Mouse (Mus musculus): ENCODE measurements around the gene Gss. TPM values are rescaled to one million over a fixed set of nuclear protein-coding genes. Genes with fewer than 3 reads are reported as not detected.
"Not testable (repeated sequence)": the region's sequence is repeated elsewhere in the genome, so short reads cannot be mapped to it uniquely, and the experiment has no call there.

Gss gene
- polyA plus RNA-seq, 1 experiment from 2014 or later, result 28.0 TPM

- Histone ChIP-seq H3K27me3 (no peaks in the 10 kb centered on the region), H3K27ac (no peak overlapping the region), H3K9me3 (no peaks in the 10 kb centered on the region), H3K4me1 (no peaks in the 10 kb centered on the region), H3K9ac (no peak overlapping the region), H3K4me2 (replicated peaks) (no peak overlapping the region), H3K36me3 (no peaks in the 10 kb centered on the region), H3K4me3 (no peak overlapping the region)
- ATAC-seq (ENCODE audit: insufficient number of reproducible peaks, insufficient read depth, low FRiP score, low TSS enrichment), result no peak
- 90% methylated on average over 9 of the region's 9 CpGs for WGBS
These were observed 19.6 kb downstream of the Gss start for GRCm38 (mm10) chr2:155573001-155573400.

- H3K36me3 ChIP-seq, result peaks cover 4% of the 10 kb centered on the region; the same call in 1 of the 2 replicates
- no peaks in the 10 kb centered on the region for H3K4me1 ChIP-seq
- H3K27me3 ChIP-seq, result no peaks in the 10 kb centered on the region
- H3K27ac ChIP-seq, result no peak overlapping the region
- H3K4me2 ChIP-seq (replicated peaks), result no peak overlapping the region
- H3K4me3 ChIP-seq, result no peak overlapping the region
- 37% methylated on average over 3 of the region's 3 CpGs for WGBS
- ATAC-seq (ENCODE audit: insufficient number of reproducible peaks, insufficient read depth, low FRiP score, low TSS enrichment), result no peak
- no peaks in the 10 kb centered on the region for H3K9me3 ChIP-seq
- H3K9ac ChIP-seq, result no peak overlapping the region
These were observed 23.3 kb downstream of the Gss start for GRCm38 (mm10) chr2:155569223-155569807.

GRCm38 (mm10) chr2:155567751-155568150 lies 24.9 kb downstream of the Gss start:
- H3K27ac ChIP-seq, result no peak overlapping the region
- H3K9ac ChIP-seq, result no peak overlapping the region
- H3K36me3 ChIP-seq, result peaks cover 4% of the 10 kb centered on the region; the same call in 1 of the 2 replicates
- H3K4me1 ChIP-seq, result no peaks in the 10 kb centered on the region
- ATAC-seq (ENCODE audit: insufficient number of reproducible peaks, insufficient read depth, low FRiP score, low TSS enrichment), result no peak
- H3K27me3 ChIP-seq, result no peaks in the 10 kb centered on the region
- H3K4me2 ChIP-seq (replicated peaks), result no peak overlapping the region
- no peak overlapping the region for H3K4me3 ChIP-seq
- no peaks in the 10 kb centered on the region for H3K9me3 ChIP-seq
- WGBS, result 88% methylated on average over 5 of the region's 5 CpGs

GRCm38 (mm10) chr2:155562934-155563333 lies 29.7 kb downstream of the Gss start:
- H3K4me2 ChIP-seq (replicated peaks), result no peak overlapping the region
- ATAC-seq (ENCODE audit: insufficient number of reproducible peaks, insufficient read depth, low FRiP score, low TSS enrichment), result no peak
- H3K4me3 ChIP-seq, result no peak overlapping the region
- no peak overlapping the region for H3K9ac ChIP-seq
- no peaks in the 10 kb centered on the region for H3K4me1 ChIP-seq
- no peaks in the 10 kb centered on the region for H3K9me3 ChIP-seq
- peaks cover 9% of the 10 kb centered on the region; the same call in 1 of the 2 replicates for H3K36me3 ChIP-seq
- WGBS, result 73% methylated on average over 4 of the region's 4 CpGs
- no peak overlapping the region for H3K27ac ChIP-seq
- H3K27me3 ChIP-seq, result no peaks in the 10 kb centered on the region

GRCm38 (mm10) chr2:155562209-155562608 lies 30.4 kb downstream of the Gss start:
- no peak for ATAC-seq (ENCODE audit: insufficient number of reproducible peaks, insufficient read depth, low FRiP score, low TSS enrichment)
- Histone ChIP-seq H3K4me2 (replicated peaks) (no peak overlapping the region), H3K36me3 (peaks cover 5% of the 10 kb centered on the region; the same call in 1 of the 2 replicates), H3K27me3 (no peaks in the 10 kb centered on the region), H3K4me1 (no peaks in the 10 kb centered on the region), H3K4me3 (no peak overlapping the region), H3K27ac (no peak overlapping the region), H3K9ac (no peak overlapping the region), H3K9me3 (no peaks in the 10 kb centered on the region)
- 49% methylated on average over 1 of the region's 1 CpGs for WGBS

GRCm38 (mm10) chr2:155554426-155554985 lies 38.1 kb downstream of the Gss start:
- H3K27ac ChIP-seq, result no peak overlapping the region
- no peak overlapping the region for H3K4me2 ChIP-seq (replicated peaks)
- H3K27me3 ChIP-seq, result no peaks in the 10 kb centered on the region; the same call in 1 of the 2 replicates
- H3K9me3 ChIP-seq, result no peaks in the 10 kb centered on the region
- no peak overlapping the region for H3K9ac ChIP-seq
- no peaks in the 10 kb centered on the region for H3K36me3 ChIP-seq
- no peaks in the 10 kb centered on the region for H3K4me1 ChIP-seq
- WGBS, result 87% methylated on average over 2 of the region's 2 CpGs
- no peak overlapping the region for H3K4me3 ChIP-seq
- ATAC-seq (ENCODE audit: insufficient number of reproducible peaks, insufficient read depth, low FRiP score, low TSS enrichment), result no peak

- H3K9ac ChIP-seq, result no peak overlapping the region
- no peaks in the 10 kb centered on the region for H3K4me1 ChIP-seq
- H3K4me2 ChIP-seq (replicated peaks), result no peak overlapping the region
- no peaks in the 10 kb centered on the region for H3K36me3 ChIP-seq
- H3K4me3 ChIP-seq, result no peak overlapping the region
- H3K27me3 ChIP-seq, result no peaks in the 10 kb centered on the region; the same call in 1 of the 2 replicates
- no peak overlapping the region for H3K27ac ChIP-seq
- ATAC-seq (ENCODE audit: insufficient number of reproducible peaks, insufficient read depth, low FRiP score, low TSS enrichment), result no peak
- H3K9me3 ChIP-seq, result no peaks in the 10 kb centered on the region
These were observed 39.7 kb downstream of the Gss start for GRCm38 (mm10) chr2:155552949-155553354.

GRCm38 (mm10) chr2:155552336-155552735 lies 40.3 kb downstream of the Gss start:
- Histone ChIP-seq H3K9ac (no peak overlapping the region), H3K36me3 (no peaks in the 10 kb centered on the region), H3K27me3 (no peaks in the 10 kb centered on the region; the same call in 1 of the 2 replicates), H3K4me2 (replicated peaks) (no peak overlapping the region), H3K4me3 (no peak overlapping the region), H3K27ac (no peak overlapping the region), H3K9me3 (no peaks in the 10 kb centered on the region), H3K4me1 (no peaks in the 10 kb centered on the region)
- ATAC-seq (ENCODE audit: insufficient number of reproducible peaks, insufficient read depth, low FRiP score, low TSS enrichment), result no peak

GRCm38 (mm10) chr2:155546955-155547354 lies 45.7 kb downstream of the Gss start:
- Histone ChIP-seq H3K27ac (no peak overlapping the region), H3K4me2 (replicated peaks) (no peak overlapping the region), H3K9me3 (no peaks in the 10 kb centered on the region), H3K4me3 (no peak overlapping the region), H3K9ac (no peak overlapping the region), H3K27me3 (no peaks in the 10 kb centered on the region), H3K4me1 (no peaks in the 10 kb centered on the region), H3K36me3 (no peaks in the 10 kb centered on the region)
- ATAC-seq (ENCODE audit: insufficient number of reproducible peaks, insufficient read depth, low FRiP score, low TSS enrichment), result no peak
- WGBS, result 73% methylated on average over 1 of the region's 1 CpGs

GRCm38 (mm10) chr2:155540822-155541458 lies 51.7 kb downstream of the Gss start:
- H3K4me2 ChIP-seq (replicated peaks), result no peak overlapping the region
- no peak for ATAC-seq (ENCODE audit: insufficient number of reproducible peaks, insufficient read depth, low FRiP score, low TSS enrichment)
- no peaks in the 10 kb centered on the region for H3K36me3 ChIP-seq
- H3K27me3 ChIP-seq, result no peaks in the 10 kb centered on the region
- no peaks in the 10 kb centered on the region for H3K4me1 ChIP-seq
- no peak overlapping the region for H3K27ac ChIP-seq
- no peak overlapping the region for H3K9ac ChIP-seq
- no peaks in the 10 kb centered on the region for H3K9me3 ChIP-seq
- H3K4me3 ChIP-seq, result no peak overlapping the region
- 64% methylated on average over 6 of the region's 6 CpGs for WGBS

- H3K27ac ChIP-seq, result no peak overlapping the region
- no peak overlapping the region for H3K9ac ChIP-seq
- no peak overlapping the region for H3K4me3 ChIP-seq
- no peak overlapping the region for H3K4me2 ChIP-seq (replicated peaks)
- no peaks in the 10 kb centered on the region for H3K36me3 ChIP-seq
- H3K27me3 ChIP-seq, result no peaks in the 10 kb centered on the region
- H3K4me1 ChIP-seq, result no peaks in the 10 kb centered on the region
- ATAC-seq (ENCODE audit: insufficient number of reproducible peaks, insufficient read depth, low FRiP score, low TSS enrichment), result no peak
- H3K9me3 ChIP-seq, result no peaks in the 10 kb centered on the region
These were observed 52.9 kb downstream of the Gss start for GRCm38 (mm10) chr2:155539696-155540095.

GRCm38 (mm10) chr2:155538463-155539057 lies 54.0 kb downstream of the Gss start:
- not testable (repeated sequence) for ATAC-seq (ENCODE audit: insufficient number of reproducible peaks, insufficient read depth, low FRiP score, low TSS enrichment); H3K9me3 ChIP-seq; H3K4me1 ChIP-seq; H3K9ac ChIP-seq; H3K27me3 ChIP-seq; H3K27ac ChIP-seq; H3K4me2 ChIP-seq (replicated peaks); H3K4me3 ChIP-seq; H3K36me3 ChIP-seq
- WGBS, result 75% methylated on average over 18 of the region's 19 CpGs
